Mouse (Mus musculus) heart, adult 2 months (tissue): ENCODE measurements around the gene Ang.

Source experiments
- CTCF ChIP-seq: fragments of 200-600 bp; IDR thresholded peaks from 2 replicates; pipeline ENCODE4 v1.8.1; 2022; ENCODE audit warnings: antibody characterized with exemption, mild to moderate bottlenecking, moderate library complexity
- EP300 ChIP-seq: fragments of 200-500 bp; IDR thresholded peaks from 2 replicates; pipeline ENCODE4 v1.6.1; 2011; ENCODE audit warnings: low read depth, low read length, control low read depth; ENCODE audit not compliant: insufficient read depth
- POLR2A ChIP-seq: fragments of 200-500 bp; IDR thresholded peaks from 2 replicates; pipeline ENCODE4 v1.6.1; 2011; ENCODE audit warnings: mild to moderate bottlenecking, low read depth, low read length, control low read depth; ENCODE audit not compliant: insufficient read depth

DNA sequence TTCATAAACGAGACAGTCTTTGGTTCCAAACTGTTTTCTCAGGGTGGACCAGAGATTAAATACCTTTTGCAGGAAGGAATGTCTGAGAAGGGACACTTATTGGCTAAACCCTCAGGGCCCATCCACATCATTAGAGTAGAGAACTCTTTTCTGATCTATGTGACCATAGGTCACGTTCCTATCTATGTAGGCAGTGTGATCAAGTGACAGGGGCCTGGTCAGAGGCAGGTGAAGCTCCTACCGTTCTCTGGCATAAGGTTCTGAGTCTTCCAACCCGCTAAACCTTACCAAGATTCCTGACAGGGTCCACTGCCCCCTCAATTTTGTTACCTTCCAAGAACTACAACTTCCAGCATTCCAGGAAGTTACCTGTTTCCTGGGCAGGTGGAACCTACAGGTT is 51.2 kb downstream of the Ang start:
- TF ChIP-seq EP300 (no peak), POLR2A (no peak), CTCF (no peak)
